Mouse (Mus musculus) E14TG2a.4 (cell line): Measurements from ENCODE around the gene Htr6.

Experiments
- CTCF ChIP-seq: conservative IDR thresholded peaks from 2 replicates; pipeline ENCODE4 v1.5.1; 2014; ENCODE audit warnings: low read length
- NANOG ChIP-seq: IDR thresholded peaks from 2 replicates; pipeline ENCODE4 v1.6.1; 2014; ENCODE audit warnings: borderline replicate concordance, low read length, mixed read lengths
- POU5F1 ChIP-seq: IDR thresholded peaks from 2 replicates; pipeline ENCODE4 v1.6.1; 2014; ENCODE audit warnings: low read length, borderline replicate concordance

- TF ChIP-seq CTCF (no peak), POU5F1 (no peak), NANOG (no peak)
These were observed 30.8 kb downstream of the Htr6 start for GRCm38 (mm10) chr4:139044566-139044965.
